Mouse (Mus musculus) liver, embryonic 16.5 days (tissue): ENCODE measurements around the gene Nck2. TPM values are rescaled to one million over a fixed set of nuclear protein-coding genes. Genes with fewer than 3 reads are reported as not detected.

Experiments
- ATAC-seq: fragments of 200-750 bp; cut with Nextera tagmentation; 2 replicates; pipeline ENCODE4 v1.8.0; 2017; ENCODE audit warnings: low read depth, mild to moderate bottlenecking, moderate number of reproducible peaks, moderate library complexity
- H3K27ac ChIP-seq: fragments of 300-500 bp; sonication (generic); 2 replicates; pipeline ENCODE4 v1.5.1; 2014; ENCODE audit warnings: mild to moderate bottlenecking, low read length
- H3K27me3 ChIP-seq: fragments of 300-500 bp; sonication (generic); 2 replicates; pipeline ENCODE4 v1.6.1; 2014; ENCODE audit warnings: low read depth, low read length, mixed read lengths; ENCODE audit not compliant: control insufficient read depth, insufficient read depth
- H3K36me3 ChIP-seq: fragments of 300-500 bp; sonication (generic); 2 replicates; pipeline ENCODE4 v1.6.1; 2014; ENCODE audit warnings: mild to moderate bottlenecking; ENCODE audit not compliant: control insufficient read depth, insufficient read depth
- H3K4me1 ChIP-seq: fragments of 300-500 bp; sonication (generic); 2 replicates; pipeline ENCODE4 v1.6.1; 2014; ENCODE audit warnings: low read depth, low read length, mixed read lengths; ENCODE audit not compliant: control insufficient read depth
- H3K4me2 ChIP-seq: fragments of 300-500 bp; sonication (generic); 2 replicates; pipeline ENCODE4 v1.6.1; 2014; ENCODE audit warnings: low read depth, low read length, mixed read lengths
- H3K4me3 ChIP-seq: fragments of 300-500 bp; sonication (generic); 2 replicates; pipeline ENCODE4 v1.5.1; 2014; ENCODE audit warnings: low read depth, mild to moderate bottlenecking, low read length
- H3K9ac ChIP-seq: fragments of 300-500 bp; sonication (generic); 2 replicates; pipeline ENCODE4 v1.6.1; 2014; ENCODE audit warnings: low read depth, low read length
- H3K9me3 ChIP-seq: fragments of 300-500 bp; sonication (generic); replicated peaks from 2 replicates; pipeline ENCODE4 v1.6.1; 2016; ENCODE audit warnings: low read length; ENCODE audit not compliant: control insufficient read depth
- WGBS: fragments of 180-500 bp; shearing (Covaris S2); extraction: QIAGEN DNeasy Blood & Tissue Kit; methylation state at CpG from one replicate; pipeline ENCODE4 v1.1.7; 2014; ENCODE audit not compliant: insufficient replicate concordance; 5-methylcytosine and 5-hydroxymethylcytosine counted together
- polyA plus RNA-seq: library from polyadenylated mRNA; unstranded; fragments of >200 nt; fragmentation: Nextera tagmentation; extraction: Ambion mirVana; gene quantifications from 2 replicates; pipeline ENCODE4 v1.2.1, GENCODE M21; 2015

The Nck2 gene
- polyA plus RNA-seq, 1 experiment from 2014 or later: 8.4 TPM

DNA sequence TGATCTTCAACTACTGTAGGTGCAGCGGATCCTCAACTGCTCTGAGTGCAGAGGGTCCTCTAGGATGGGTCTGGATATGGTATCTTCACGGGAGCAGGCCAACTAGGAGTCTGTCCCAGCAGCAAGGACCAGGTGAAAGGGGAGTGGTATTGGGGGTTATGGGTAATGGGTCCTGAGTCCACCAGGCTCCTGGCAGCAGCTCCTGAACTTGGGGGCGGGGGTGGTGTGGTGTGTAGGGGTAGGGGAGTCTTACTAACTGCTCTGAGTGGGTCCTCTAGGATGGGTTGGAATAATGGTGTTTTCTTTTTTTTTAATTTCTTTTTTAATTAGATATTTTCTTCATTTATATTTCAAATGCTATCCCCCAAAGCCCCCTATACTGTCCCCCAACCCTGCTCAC lies 73.0 kb downstream of the Nck2 start:
- Histone ChIP-seq H3K9me3 (no peaks in the 10 kb centered on the region), H3K36me3 (no peaks in the 10 kb centered on the region), H3K27me3 (no peaks in the 10 kb centered on the region), H3K4me2 (no peak overlapping the region), H3K27ac (no peak overlapping the region), H3K4me3 (no peak overlapping the region), H3K9ac (no peak overlapping the region), H3K4me1 (peaks cover 29% of the 10 kb centered on the region)
- 81% methylated on average over 3 of the region's 3 CpGs for WGBS
- no peak for ATAC-seq

DNA sequence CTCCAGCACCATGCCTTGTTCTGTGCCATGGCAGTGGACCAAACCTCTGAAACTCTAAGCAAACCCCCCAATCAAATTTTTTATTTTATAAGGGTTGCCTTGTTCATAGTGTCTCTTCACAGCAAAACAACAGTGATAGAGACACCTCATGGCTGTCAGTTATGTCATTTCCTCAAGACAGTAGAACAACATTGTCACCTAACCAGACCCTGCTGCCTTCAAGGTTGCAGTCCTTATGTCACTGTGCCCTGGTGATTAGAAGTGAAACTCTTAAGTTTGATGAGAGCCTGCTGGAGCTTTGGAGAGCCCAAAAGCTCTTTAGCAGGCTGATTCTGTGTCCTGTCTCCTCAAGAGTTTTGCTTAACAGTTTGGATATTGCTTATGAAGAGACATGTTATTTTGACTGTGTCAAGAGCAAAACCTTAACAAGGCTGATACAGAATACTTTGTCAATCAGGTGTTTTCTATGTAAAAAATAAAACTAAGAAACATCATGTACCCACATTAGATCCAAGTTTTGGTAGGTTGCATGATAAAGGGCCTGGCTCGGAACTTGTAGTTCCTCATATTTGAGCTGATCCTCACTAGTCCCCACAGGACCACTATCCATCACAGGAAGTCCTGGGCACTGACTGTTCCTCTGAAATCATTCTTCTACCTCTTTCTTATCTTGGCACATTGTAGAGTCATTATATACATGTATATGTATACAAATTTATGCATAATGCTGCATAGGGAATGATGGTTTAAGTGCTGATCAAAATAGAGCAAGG lies 76.0 kb downstream of the Nck2 start:
- no peak for ATAC-seq
- no peak overlapping the region for H3K4me2 ChIP-seq
- peak overlapping the region; percentile 55 for H3K27ac ChIP-seq
- no peaks in the 10 kb centered on the region for H3K9me3 ChIP-seq
- WGBS: 42% methylated on average over 1 of the region's 1 CpGs
- H3K9ac ChIP-seq: no peak overlapping the region
- H3K4me1 ChIP-seq: peaks cover 32% of the 10 kb centered on the region
- H3K27me3 ChIP-seq: no peaks in the 10 kb centered on the region
- no peaks in the 10 kb centered on the region for H3K36me3 ChIP-seq
- H3K4me3 ChIP-seq: no peak overlapping the region

DNA sequence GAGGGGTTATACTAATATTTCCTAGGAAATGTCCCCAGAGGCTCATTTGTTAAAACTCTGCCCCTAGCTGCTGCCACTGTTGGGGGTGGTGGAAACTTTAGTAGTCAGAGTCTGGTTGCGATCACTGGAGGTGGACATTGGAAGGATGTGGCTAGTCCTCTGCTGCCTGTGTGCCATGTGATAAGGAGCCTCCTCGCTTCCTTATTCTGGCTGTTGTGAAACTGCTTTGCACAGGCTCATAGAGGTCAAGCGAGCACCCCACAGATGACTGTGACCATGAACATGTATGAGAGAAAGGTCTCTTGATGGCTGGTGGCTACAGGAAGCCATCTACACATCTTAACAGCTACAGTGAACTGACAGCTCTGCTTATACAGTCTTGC lies 76.6 kb downstream of the Nck2 start:
- H3K9ac ChIP-seq: no peak overlapping the region

DNA sequence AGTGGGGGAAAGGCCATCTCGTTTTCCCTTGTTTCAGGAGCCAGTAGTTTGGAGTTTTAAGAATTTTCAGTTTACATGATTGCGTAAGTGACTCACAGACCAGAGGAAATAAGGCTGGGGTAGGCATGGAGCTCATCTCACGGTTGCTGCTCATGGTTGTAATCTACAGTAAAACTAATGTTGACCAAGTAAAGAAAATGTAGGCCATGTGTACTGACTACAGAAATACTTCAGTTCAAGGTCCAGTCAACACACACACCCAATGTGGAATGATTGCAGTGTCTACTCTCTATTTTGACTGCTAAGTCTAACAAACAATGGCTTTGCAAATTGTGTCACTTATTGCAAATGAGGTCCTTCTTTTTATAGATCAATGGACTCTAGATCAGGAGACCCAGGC lies 77.1 kb downstream of the Nck2 start:
- no peak overlapping the region for H3K4me2 ChIP-seq
- peak overlapping the region; percentile 55 for H3K27ac ChIP-seq
- no peak overlapping the region for H3K4me3 ChIP-seq
- no peak overlapping the region for H3K9ac ChIP-seq
- H3K27me3 ChIP-seq: no peaks in the 10 kb centered on the region
- no peaks in the 10 kb centered on the region for H3K9me3 ChIP-seq
- peaks cover 32% of the 10 kb centered on the region for H3K4me1 ChIP-seq
- ATAC-seq: peak; percentile 80
- H3K36me3 ChIP-seq: no peaks in the 10 kb centered on the region
- 37% methylated on average over 3 of the region's 3 CpGs for WGBS

More for the DNA sequence above, 76.6 kb downstream of the Nck2 start:
- ATAC-seq: peak; percentile 59
- peak overlapping the region; percentile 55 for H3K27ac ChIP-seq
- no peak overlapping the region for H3K4me2 ChIP-seq
- H3K36me3 ChIP-seq: no peaks in the 10 kb centered on the region
- H3K4me3 ChIP-seq: no peak overlapping the region
- no peaks in the 10 kb centered on the region for H3K9me3 ChIP-seq
- H3K4me1 ChIP-seq: peaks cover 32% of the 10 kb centered on the region
- no peaks in the 10 kb centered on the region for H3K27me3 ChIP-seq
- 14% methylated on average over 3 of the region's 3 CpGs for WGBS

DNA sequence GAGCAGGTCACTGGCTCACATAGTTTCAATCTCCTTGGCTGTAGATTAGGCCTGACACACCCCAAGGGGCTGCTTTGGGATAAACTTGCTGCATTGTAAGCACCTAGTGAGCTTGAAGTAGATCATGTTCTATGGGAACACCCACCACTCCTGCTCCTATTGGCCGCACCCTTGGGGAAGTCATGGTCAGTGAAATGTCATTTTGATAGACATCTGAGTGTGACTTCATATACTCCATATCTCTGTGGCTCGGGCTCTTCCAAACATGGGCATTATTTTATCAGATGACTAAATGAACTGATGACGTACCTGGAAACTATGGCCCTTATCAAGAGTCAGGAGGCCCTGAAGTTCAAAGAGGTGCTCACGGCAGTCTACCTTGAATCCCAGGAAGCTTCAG lies 77.6 kb downstream of the Nck2 start:
- 43% methylated on average over 4 of the region's 4 CpGs for WGBS
- Histone ChIP-seq H3K36me3 (no peaks in the 10 kb centered on the region), H3K27ac (peak overlapping the region; percentile 9), H3K4me3 (no peak overlapping the region), H3K4me2 (no peak overlapping the region), H3K9ac (no peak overlapping the region), H3K9me3 (no peaks in the 10 kb centered on the region), H3K27me3 (no peaks in the 10 kb centered on the region), H3K4me1 (peaks cover 32% of the 10 kb centered on the region)
- ATAC-seq: peak; percentile 39; the same call in 1 of the 2 replicates

DNA sequence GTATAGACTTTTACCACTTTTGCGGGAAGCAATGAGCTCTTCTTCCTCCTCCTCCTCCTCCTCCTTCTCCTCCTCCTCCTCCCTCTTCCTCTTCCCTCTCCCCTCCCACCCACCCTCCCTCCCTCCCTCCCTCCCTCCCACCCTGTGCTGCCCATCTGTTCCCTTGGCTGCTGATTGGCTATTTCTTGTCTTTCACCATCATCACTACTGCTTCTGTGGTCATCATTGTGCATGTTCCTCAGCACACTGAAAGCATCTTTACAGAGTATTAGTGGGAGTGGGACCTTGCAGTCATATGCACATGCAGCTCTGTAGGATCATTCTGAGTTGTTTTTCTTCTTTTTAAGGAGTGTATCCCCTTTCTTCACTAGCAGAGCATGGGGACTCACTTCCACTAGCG lies 78.6 kb downstream of the Nck2 start:
- H3K27ac ChIP-seq: no peak overlapping the region
- no peak overlapping the region for H3K9ac ChIP-seq
- 70% methylated on average over 2 of the region's 2 CpGs for WGBS
- no peak overlapping the region for H3K4me2 ChIP-seq
- H3K4me1 ChIP-seq: peaks cover 32% of the 10 kb centered on the region
- H3K4me3 ChIP-seq: no peak overlapping the region
- ATAC-seq: no peak
- no peaks in the 10 kb centered on the region for H3K27me3 ChIP-seq
- H3K9me3 ChIP-seq: no peaks in the 10 kb centered on the region
- no peaks in the 10 kb centered on the region for H3K36me3 ChIP-seq

DNA sequence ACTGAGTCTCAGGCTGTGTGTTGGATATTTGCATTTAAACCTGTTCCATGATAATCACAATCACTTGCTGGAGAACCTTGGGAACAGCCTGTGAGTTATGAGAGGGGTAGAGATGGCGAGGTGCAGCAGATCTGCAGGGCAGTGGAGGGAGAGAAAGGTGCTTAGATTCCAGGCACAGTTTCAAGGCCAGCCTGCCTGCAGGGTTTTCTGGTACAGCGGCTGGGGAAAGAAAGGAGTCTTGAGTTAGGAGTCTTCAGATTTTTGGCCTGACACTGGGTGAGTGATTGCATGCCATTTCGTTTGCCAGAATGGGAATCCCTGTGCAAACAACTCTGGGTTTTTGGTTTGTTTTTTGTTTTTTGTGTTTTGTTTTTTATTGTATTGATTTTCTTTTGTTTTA lies 80.0 kb downstream of the Nck2 start:
- H3K4me2 ChIP-seq: no peak overlapping the region
- H3K36me3 ChIP-seq: no peaks in the 10 kb centered on the region
- no peak overlapping the region for H3K27ac ChIP-seq
- H3K4me1 ChIP-seq: peaks cover 32% of the 10 kb centered on the region
- no peak overlapping the region for H3K9ac ChIP-seq
- no peak for ATAC-seq
- no peaks in the 10 kb centered on the region for H3K9me3 ChIP-seq
- H3K27me3 ChIP-seq: no peaks in the 10 kb centered on the region
- WGBS: 71% methylated on average over 3 of the region's 3 CpGs
- H3K4me3 ChIP-seq: no peak overlapping the region

DNA sequence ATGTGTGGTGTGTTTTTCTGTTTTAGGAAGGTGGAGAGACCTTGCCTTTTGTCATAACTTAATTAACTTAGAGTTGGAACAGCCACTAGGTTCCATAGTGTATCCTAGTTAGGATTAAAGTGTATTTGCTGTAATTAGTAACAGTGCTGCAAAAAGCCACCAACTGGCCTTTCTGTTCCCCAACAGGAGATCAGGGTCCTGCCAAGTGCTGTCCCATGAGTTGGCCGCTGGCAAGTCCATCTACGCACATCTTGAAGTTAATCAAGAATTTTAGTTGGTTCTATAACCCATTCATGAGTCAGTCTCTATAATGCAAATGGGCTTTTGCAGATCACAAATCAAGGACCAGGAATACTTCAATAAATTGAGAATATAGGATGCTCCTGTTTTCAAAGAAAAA lies 83.9 kb downstream of the Nck2 start:
- WGBS: 91% methylated on average over 2 of the region's 2 CpGs
- Histone ChIP-seq H3K9ac (no peak overlapping the region), H3K36me3 (no peaks in the 10 kb centered on the region), H3K27me3 (no peaks in the 10 kb centered on the region), H3K4me2 (no peak overlapping the region), H3K27ac (no peak overlapping the region), H3K4me1 (peaks cover 3% of the 10 kb centered on the region; the same call in 1 of the 2 replicates), H3K4me3 (no peak overlapping the region), H3K9me3 (no peaks in the 10 kb centered on the region)
- ATAC-seq: no peak

DNA sequence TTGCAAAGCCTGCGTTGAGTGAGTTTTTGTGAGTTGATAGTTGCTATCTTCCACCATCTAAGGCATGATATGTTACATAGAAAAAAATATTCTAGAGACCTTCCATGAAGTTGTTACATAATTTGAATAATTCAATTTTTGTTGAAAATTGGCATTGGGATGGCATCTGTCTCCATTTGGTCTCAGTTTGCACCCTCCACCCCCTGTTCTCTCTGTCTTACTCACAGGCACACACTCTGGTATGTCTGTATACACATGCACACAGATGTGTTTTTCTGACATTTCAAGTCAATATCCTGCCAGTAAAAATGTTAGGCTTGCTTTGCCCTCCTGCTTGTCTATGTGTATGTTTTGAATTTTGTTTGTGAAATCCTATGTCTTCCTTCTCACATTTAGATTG lies 84.7 kb downstream of the Nck2 start:
- Histone ChIP-seq H3K4me2 (no peak overlapping the region), H3K27me3 (no peaks in the 10 kb centered on the region), H3K9me3 (no peaks in the 10 kb centered on the region), H3K9ac (no peak overlapping the region), H3K36me3 (no peaks in the 10 kb centered on the region), H3K27ac (no peak overlapping the region), H3K4me1 (peaks cover 9% of the 10 kb centered on the region), H3K4me3 (no peak overlapping the region)
- no peak for ATAC-seq
- 68% methylated on average over 1 of the region's 1 CpGs for WGBS
